Mouse (Mus musculus): Measurements from ENCODE around the gene Gxylt2.
A peak's percentile ranks its signal among the peaks of the same experiment; 100 is the strongest.

Gene Gxylt2

GRCm38 (mm10) chr6:100716817-100717216 is 12.3 kb downstream of the Gxylt2 start:
- DNase-seq = no peak

- DNase-seq = no peak
These were observed 15.6 kb downstream of the Gxylt2 start for GRCm38 (mm10) chr6:100720098-100720501.

DNA sequence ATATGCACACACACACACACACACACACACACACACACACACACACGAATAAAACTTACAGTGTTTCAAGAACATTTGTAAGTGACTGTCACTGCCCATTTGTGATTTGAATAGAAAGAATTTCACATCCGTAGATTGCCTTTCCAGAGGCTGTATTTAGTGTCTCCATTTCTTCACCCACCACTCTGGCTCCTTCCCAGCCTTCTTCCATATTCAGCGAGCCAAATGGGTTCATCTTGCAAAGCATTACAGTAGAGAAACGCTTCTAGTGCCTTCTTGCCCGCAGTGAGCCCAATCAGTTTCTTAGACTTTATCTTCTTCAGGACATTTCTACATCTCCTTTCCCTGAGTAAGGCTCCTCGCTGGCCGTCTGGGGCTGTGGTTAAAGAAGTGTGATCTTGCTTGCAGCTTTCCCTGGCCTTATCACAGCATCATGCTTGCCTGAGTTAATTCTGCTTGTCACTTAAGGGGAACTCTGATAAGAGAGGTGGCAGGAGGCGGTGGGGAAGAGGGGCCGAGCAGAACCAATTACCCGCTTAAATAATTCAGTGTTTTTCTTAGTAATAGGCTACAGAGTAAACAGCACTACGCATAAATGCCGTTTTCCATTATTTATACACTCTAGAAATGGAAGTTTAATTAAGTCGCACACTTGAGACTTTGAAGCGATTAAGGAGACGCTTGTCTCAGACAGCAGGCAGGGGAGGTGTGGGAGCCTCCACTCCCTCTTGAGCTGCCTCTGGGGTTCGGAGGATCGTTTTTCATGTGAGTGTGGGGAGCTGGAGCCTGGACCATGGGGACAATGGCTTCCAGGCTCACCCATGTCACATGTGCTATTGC is 16.6 kb downstream of the Gxylt2 start:
- DNase-seq = no peak

- no peak for DNase-seq
These were observed 27.5 kb downstream of the Gxylt2 start for GRCm38 (mm10) chr6:100731996-100732375.

DNA sequence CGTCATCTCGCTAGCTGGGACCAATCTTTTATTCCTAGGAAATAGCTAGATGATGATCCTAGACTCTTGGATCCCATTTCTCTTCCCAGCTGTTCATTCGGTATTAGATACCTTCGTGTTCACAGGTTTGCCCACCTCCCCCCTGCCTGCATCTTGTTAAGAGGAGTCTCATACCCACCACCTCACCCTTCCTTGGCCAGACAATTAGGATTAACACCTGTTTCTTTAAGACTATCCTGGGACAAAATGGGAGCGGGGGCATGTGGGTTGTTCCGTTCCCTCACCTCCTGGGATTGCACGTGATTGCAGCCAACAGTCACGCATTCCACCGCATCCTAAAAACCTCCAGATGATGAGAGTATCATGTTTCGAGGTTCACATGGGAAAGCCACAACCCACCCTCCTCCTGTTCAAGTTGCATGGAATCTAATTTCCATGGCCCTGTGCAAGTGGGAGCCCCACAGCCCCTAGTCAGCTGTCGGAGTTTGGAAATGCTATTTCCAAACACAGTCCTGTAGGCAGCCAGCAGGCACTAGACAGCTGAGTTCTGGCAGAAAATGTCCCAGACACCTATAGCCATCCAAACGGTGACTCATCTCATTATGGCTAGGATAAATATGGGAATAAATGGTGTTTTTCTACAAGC is 28.0 kb downstream of the Gxylt2 start:
- no peak for DNase-seq

DNA sequence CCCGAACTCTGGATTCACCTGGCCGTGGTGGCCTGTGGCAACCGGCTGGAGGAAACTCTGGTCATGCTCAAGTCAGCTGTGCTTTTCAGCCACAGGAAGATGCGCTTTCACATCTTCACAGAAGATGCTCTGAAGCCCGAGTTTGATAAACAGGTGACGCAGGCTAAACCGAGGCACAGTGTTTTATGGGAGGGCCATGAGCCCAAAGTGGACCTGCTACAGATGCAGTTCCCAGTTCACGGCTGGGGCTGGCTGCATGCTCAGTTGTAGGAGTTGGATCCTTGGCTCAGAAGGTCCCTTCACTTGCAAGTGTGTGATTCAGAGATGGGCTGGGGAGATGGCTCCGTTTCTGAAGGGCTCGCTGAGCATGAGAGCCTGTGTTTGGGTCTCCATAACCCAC is 28.7 kb downstream of the Gxylt2 start:
- no peak for DNase-seq

DNA sequence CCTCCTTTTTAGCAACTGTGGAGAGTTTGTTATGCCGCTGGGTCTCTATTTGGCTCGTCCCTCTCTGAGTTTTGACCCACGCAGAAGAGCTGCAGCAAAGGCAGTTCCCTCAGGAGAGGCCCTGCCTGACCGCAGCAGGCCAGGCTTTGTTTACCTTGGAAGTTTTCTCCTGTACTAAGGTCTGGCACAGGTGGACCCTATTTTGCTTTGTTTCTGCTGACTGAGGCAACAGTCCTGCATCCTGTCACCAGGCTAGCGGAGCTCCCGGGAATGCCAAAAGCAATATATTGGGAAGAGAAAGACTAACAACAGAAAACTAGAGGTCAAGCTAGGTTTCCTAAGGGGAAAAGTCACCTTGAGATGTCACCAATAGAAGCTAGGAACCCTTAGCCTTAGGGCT is 29.8 kb downstream of the Gxylt2 start:
- no peak for DNase-seq

GRCm38 (mm10) chr6:100758431-100759208 is 54.1 kb downstream of the Gxylt2 start:
- no peak for DNase-seq

DNA sequence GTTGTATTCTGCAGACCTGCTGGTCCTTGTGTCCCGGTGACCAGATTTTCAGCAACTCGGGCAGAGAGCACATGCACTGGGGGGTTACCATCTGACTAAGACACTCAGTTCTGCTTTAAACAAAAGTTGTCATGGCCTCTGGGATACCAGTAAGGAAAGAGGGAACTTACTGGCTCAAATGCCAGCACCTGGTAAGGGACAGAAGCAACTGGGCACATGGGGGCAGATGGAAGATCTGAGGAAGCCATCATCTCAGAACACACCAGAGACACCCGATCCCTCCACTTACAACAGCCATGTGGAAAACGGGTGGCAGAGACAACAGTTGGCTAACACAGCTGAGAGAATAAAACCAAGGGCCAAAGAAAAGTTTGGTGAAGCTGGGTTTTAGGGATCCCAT is 63.2 kb downstream of the Gxylt2 start:
- no peak for DNase-seq

- no peak for DNase-seq
These were observed 71.5 kb downstream of the Gxylt2 start for GRCm38 (mm10) chr6:100775923-100776505.

GRCm38 (mm10) chr6:100778595-100778994 is 74.1 kb downstream of the Gxylt2 start:
- DNase-seq = no peak

- no peak for DNase-seq
These were observed 75.9 kb downstream of the Gxylt2 start for GRCm38 (mm10) chr6:100780421-100780820.

DNA sequence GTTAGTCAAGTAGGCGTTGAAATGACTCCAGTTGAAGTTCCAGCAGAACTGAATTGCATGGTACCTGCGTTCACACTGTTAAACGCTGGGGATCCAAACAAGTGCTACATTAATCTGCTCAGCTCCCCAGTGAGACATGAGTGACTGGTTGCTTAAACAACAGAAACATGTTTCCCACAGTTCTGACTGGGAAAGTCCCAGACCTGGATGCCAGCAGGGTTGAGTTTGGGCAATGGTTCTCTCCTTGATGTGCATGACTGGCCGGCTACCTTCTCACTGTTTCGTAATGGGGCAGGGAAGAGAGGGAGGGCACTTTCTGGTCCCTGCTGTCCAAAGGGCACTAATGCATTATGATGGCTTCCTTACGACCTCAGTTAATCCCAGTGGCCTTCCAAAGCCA is 77.1 kb downstream of the Gxylt2 start:
- no peak for DNase-seq

DNA sequence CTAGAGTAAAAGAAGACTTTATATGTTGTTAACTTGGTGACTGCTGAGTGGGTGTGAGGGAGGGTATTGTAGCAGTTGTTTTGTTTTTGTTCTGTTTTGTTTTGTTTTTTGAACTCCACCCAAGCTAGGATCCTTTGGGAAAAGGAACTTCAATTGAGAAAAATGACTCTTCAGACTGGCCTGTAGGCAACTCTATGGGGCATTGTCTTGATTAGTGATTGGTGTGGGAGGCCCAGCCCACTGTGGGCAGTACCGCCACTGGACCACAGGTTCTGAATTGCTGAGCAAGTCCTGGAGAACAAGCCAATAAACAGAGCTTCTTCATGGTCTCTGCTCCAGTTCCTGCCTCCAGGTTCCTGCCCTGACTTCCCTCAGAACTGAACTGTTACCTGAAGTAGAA is 83.2 kb downstream of the Gxylt2 start:
- no peak for DNase-seq

GRCm38 (mm10) chr6:100789161-100789560 is 84.6 kb downstream of the Gxylt2 start:
- DNase-seq = no peak

- no peak for DNase-seq
These were observed 87.6 kb downstream of the Gxylt2 start for GRCm38 (mm10) chr6:100792055-100792659.

- DNase-seq = no peak
These were observed 88.6 kb downstream of the Gxylt2 start for GRCm38 (mm10) chr6:100792973-100793769.

- no peak for DNase-seq
These were observed 91.3 kb downstream of the Gxylt2 start for GRCm38 (mm10) chr6:100795797-100796196.

DNA sequence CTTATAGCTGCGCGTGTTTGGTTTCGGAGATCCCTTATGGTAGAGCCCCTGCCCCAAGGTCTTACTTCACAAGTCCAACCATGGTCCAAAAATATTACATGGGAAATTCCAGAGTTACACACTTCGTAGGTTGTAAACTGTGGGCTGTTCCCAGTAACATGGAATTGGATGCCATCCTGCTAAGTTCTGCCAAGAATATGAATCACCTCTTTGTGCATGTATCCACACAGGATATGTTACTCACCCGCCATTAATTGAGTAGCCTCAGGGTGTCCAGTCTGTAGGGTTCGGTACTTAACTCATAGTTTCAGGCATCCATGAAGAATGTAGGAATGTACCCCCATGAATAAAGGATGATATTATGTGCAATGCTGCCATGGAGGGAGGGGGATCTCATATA is 94.8 kb downstream of the Gxylt2 start:
- DNase-seq = no peak

DNA sequence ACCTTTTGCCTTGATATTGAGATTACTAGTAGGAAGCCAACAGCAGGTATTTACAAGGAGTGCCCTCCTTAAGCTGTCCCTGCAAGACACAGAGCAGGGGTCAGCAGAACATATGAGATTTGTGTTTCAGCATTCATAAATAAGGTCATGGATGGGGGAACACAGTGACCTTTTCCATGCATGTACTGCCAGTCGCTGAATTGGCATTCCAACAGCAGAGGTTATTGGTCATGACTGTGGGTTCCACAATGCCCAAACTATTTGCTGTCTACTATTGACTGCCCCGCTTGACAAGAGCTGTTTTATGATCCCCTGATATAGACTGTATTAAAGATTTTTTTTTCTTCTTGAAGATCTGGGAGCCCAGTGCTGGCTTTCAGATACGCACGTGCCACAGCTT is 95.2 kb downstream of the Gxylt2 start:
- DNase-seq = no peak

DNA sequence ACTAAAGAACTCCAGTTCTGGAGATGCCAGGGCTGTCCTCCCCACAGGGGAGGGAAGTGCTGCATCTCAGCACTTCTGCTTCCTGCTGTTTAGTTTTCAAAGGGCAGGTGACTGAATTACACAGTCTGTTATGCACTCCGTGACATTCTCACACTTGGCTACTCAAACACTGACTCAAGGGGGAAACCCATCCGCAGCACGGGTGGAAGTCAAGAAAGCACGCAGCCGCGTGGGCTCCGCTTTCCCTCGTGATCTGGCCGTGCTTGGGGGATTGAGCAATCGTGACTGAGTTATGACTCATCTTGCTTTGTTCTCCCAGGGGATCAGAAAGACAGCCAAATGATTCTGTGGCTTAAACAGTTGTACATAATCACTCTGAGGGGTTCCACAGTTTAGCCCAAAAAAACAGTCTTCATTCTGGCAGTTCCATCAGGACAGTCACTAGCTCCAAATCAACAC is 96.0 kb downstream of the Gxylt2 start:
- peak; percentile 72 to 80 for DNase-seq

All from B cell, adult 2 months (primary cell).